Mouse (Mus musculus): ENCODE data around the gene Arhgef1. TPM values are rescaled to one million over a fixed set of nuclear protein-coding genes. Genes with fewer than 3 reads are reported as not detected.

Arhgef1 gene
- total and polyA plus RNA-seq, 2 experiments from 2014 or later, result 33.6 to 33.9 TPM

DNA sequence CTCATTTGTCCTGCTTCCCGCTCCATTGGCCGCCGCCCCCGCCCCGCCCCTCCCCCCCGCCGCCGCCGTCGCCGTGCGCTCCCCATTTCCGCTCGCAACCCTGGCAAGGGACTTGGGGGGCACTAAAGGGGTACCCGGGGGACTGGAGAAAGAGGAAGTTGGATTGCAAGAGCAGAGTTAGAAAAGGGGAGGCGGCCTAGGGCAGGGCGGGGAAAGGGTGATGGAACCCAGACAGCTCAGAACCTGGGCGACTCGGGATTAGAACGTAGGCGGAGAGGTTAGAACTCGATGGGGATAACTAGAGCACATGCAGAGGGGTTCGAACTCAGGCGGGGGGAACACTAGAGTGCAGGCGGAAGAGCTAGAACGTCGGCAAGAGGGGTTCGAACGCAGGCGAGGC lies 51.7 kb downstream of the Arhgef1 start:
- no peak for TF ChIP-seq CTCF (IDR thresholded peaks at IDR 0.05; ENCODE audit: low read depth)
- no peaks in the 10 kb centered on the region for H3K9me3 ChIP-seq (ENCODE audit: low read length)
- H3K4me2 ChIP-seq (ENCODE audit: low read depth, low read length), result peak overlapping the region; percentile 57
- H3K36me3 ChIP-seq (ENCODE audit: insufficient read depth, low read length), result no peaks in the 10 kb centered on the region
- H3K9ac ChIP-seq (replicated peaks; ENCODE audit: low read length), result peak overlapping the region; percentile 40
- H3K27ac ChIP-seq, result no peak overlapping the region
- H3K27me3 ChIP-seq (ENCODE audit: insufficient read depth, low read length), result peaks cover 28% of the 10 kb centered on the region
- peak; percentile 16; the same call in 1 of the 2 replicates for ATAC-seq
- H3K4me1 ChIP-seq (ENCODE audit: insufficient read depth, low read length), result 0 out of 2 replicates have a peak, but pooled peaks cover 3% of the 10 kb centered on the region
- WGBS, result 3% methylated on average over 30 of the region's 30 CpGs
- no peak for DNase-seq (ENCODE audit: low spot score)
- H3K4me3 ChIP-seq (ENCODE audit: low read length), result peak overlapping the region; percentile 31

DNA sequence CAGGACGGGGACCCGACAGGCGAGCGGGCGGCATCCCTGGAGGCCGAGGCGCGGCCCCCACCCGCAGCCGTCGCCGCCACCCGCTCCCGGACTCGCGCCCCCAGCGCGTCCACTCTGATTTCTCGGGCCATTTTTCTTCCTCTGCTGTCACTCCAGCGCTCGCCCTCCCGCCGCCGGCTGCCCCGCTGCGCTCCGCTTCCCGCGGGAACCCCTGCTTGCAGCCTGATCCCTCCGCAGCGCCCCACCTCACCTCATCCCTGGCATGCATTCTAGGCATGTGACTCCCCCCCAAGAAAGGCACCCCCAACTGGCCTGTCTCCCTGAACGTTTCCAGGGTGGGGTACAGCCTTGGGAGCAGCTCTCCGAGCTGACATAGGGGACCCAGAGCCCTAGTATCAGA lies 52.5 kb downstream of the Arhgef1 start:
- Histone ChIP-seq H3K4me2 (ENCODE audit: low read depth, low read length) (peak overlapping the region; percentile 57), H3K9ac (replicated peaks; ENCODE audit: low read length) (no peak overlapping the region), H3K4me1 (ENCODE audit: insufficient read depth, low read length) (0 out of 2 replicates have a peak, but pooled peaks cover 3% of the 10 kb centered on the region), H3K4me3 (ENCODE audit: low read length) (peak overlapping the region; percentile 31), H3K27me3 (ENCODE audit: insufficient read depth, low read length) (peaks cover 20% of the 10 kb centered on the region), H3K36me3 (ENCODE audit: insufficient read depth, low read length) (no peaks in the 10 kb centered on the region), H3K27ac (no peak overlapping the region), H3K9me3 (ENCODE audit: low read length) (no peaks in the 10 kb centered on the region)
- no peak for ATAC-seq
- no peak for DNase-seq (ENCODE audit: low spot score)
- WGBS, result 2% methylated on average over 28 of the region's 33 CpGs
- no peak for TF ChIP-seq CTCF (IDR thresholded peaks at IDR 0.05; ENCODE audit: low read depth)

DNA sequence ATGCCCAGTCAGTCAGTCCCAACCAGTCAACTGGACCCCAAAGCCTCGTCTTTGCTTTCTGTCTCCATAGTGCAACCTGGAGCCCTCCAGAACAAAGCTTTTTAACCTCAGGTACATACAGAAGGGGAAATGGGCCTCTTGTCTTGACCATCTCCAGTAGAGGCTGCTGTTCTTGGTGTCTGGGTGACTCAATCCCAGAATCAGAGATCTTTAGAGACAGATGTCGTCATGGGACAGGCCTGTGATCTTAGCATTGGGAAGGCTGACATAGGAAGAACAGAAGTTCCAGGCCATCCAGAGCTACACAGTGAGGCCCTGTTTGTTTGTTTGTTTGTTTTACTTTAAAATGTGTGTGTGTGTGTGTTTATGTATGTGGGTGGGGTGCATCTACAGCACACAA lies 61.6 kb downstream of the Arhgef1 start:
- Histone ChIP-seq H3K4me1 (ENCODE audit: insufficient read depth, low read length) (no peaks in the 10 kb centered on the region), H3K4me3 (ENCODE audit: low read length) (no peak overlapping the region), H3K36me3 (ENCODE audit: insufficient read depth, low read length) (no peaks in the 10 kb centered on the region), H3K27ac (no peak overlapping the region), H3K27me3 (ENCODE audit: insufficient read depth, low read length) (no peaks in the 10 kb centered on the region), H3K9ac (replicated peaks; ENCODE audit: low read length) (no peak overlapping the region), H3K9me3 (ENCODE audit: low read length) (no peaks in the 10 kb centered on the region), H3K4me2 (ENCODE audit: low read depth, low read length) (no peak overlapping the region)
- TF ChIP-seq CTCF (IDR thresholded peaks at IDR 0.05; ENCODE audit: low read depth), result no peak
- ATAC-seq, result no peak
- DNase-seq (ENCODE audit: low spot score), result no peak
- 74% methylated on average over 2 of the region's 2 CpGs for WGBS

DNA sequence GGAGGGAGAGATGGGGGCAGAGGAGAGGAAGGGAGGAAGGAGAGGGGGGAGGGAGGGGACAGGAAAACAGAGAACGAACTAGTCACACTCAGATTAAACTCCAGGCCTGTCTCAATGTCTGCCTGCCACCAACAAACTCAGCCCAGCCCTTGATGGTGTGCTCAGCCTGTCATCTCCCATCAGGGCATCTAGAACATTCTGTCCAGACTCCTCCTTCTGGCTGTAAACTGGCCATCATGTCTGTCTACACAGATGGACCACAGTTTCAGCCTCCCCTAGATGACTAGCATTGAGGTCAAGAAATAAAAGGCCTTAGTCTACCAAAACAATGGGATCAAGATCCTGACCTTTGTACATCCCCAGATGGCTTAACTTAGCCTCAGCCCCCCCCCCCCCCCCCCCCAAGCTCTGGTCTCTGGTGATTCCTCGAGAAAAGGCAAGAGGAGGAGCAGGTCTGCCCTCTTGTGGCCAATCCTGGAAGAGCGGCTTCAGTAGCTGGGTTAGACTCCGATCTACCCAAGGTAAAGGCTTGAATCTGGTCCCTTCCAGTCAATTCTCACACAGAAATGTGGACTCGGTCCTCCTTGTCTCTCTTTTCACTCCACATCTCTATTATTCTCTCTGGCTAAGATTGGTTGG lies 62.3 kb downstream of the Arhgef1 start:
- no peaks in the 10 kb centered on the region for H3K27me3 ChIP-seq (ENCODE audit: insufficient read depth, low read length)
- no peak overlapping the region for H3K27ac ChIP-seq
- 14% methylated on average over 5 of the region's 5 CpGs for WGBS
- no peaks in the 10 kb centered on the region for H3K36me3 ChIP-seq (ENCODE audit: insufficient read depth, low read length)
- DNase-seq (ENCODE audit: low spot score), result peak; percentile 86
- 0 out of 2 replicates have a peak, but pooled peaks have one; percentile 51 for ATAC-seq
- no peak overlapping the region for H3K4me2 ChIP-seq (ENCODE audit: low read depth, low read length)
- TF ChIP-seq CTCF (IDR thresholded peaks at IDR 0.05; ENCODE audit: low read depth), result peak; percentile 81
- no peaks in the 10 kb centered on the region for H3K9me3 ChIP-seq (ENCODE audit: low read length)
- no peak overlapping the region for H3K9ac ChIP-seq (replicated peaks; ENCODE audit: low read length)
- no peaks in the 10 kb centered on the region for H3K4me1 ChIP-seq (ENCODE audit: insufficient read depth, low read length)
- no peak overlapping the region for H3K4me3 ChIP-seq (ENCODE audit: low read length)

DNA sequence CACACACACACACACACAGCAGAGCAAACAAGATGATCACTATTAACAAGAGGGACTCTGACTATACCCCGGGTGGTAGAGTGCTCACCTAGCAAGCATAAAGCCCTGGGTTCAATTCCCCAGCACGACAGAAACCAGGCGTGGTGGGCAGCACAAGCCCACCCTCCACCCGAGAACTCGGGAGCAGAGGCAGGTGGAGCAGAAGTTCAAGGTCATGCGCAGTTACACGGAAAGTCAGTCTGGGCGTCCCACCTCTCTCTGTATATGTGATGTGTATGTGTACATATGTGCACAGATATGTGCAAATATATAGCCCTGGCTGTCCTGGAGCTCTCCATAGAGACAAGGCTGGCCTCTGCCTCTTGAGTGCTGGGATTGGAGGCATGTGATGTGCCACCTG lies 65.3 kb downstream of the Arhgef1 start:
- H3K27me3 ChIP-seq (ENCODE audit: insufficient read depth, low read length), result no peaks in the 10 kb centered on the region
- no peak overlapping the region for H3K27ac ChIP-seq
- no peak overlapping the region for H3K4me2 ChIP-seq (ENCODE audit: low read depth, low read length)
- H3K9me3 ChIP-seq (ENCODE audit: low read length), result no peaks in the 10 kb centered on the region
- ATAC-seq (no peak), DNase-seq (ENCODE audit: low spot score) (no peak)
- no peak overlapping the region for H3K4me3 ChIP-seq (ENCODE audit: low read length)
- H3K4me1 ChIP-seq (ENCODE audit: insufficient read depth, low read length), result no peaks in the 10 kb centered on the region
- H3K36me3 ChIP-seq (ENCODE audit: insufficient read depth, low read length), result no peaks in the 10 kb centered on the region
- WGBS, result 88% methylated on average over 8 of the region's 8 CpGs
- H3K9ac ChIP-seq (replicated peaks; ENCODE audit: low read length), result no peak overlapping the region
- TF ChIP-seq CTCF (IDR thresholded peaks at IDR 0.05; ENCODE audit: low read depth), result no peak

DNA sequence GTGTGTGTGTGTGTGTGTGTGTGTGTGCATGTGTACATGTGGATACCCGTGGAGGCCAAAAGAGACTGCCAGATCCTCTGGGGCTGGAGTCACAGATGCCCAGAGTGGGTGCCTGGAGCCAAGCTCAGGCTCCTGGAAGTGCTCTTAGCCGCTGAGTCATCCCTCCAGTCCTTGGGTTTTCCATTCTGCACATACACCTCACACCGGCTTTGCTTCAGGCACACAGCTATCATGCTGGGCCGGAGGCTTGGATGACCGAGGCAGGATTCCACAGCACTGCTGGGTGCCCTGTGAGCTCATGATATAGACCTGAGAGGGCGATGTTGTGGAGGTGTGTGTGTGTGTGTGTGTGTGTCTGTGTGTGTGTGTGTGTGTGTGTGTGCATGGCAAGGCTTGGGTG lies 65.8 kb downstream of the Arhgef1 start:
- Histone ChIP-seq H3K27ac (no peak overlapping the region), H3K9ac (replicated peaks; ENCODE audit: low read length) (no peak overlapping the region), H3K4me3 (ENCODE audit: low read length) (no peak overlapping the region), H3K4me2 (ENCODE audit: low read depth, low read length) (no peak overlapping the region), H3K9me3 (ENCODE audit: low read length) (no peaks in the 10 kb centered on the region), H3K27me3 (ENCODE audit: insufficient read depth, low read length) (no peaks in the 10 kb centered on the region), H3K4me1 (ENCODE audit: insufficient read depth, low read length) (no peaks in the 10 kb centered on the region), H3K36me3 (ENCODE audit: insufficient read depth, low read length) (no peaks in the 10 kb centered on the region)
- 73% methylated on average over 6 of the region's 6 CpGs for WGBS
- no peak for ATAC-seq
- no peak for TF ChIP-seq CTCF (IDR thresholded peaks at IDR 0.05; ENCODE audit: low read depth)
- no peak for DNase-seq (ENCODE audit: low spot score)

DNA sequence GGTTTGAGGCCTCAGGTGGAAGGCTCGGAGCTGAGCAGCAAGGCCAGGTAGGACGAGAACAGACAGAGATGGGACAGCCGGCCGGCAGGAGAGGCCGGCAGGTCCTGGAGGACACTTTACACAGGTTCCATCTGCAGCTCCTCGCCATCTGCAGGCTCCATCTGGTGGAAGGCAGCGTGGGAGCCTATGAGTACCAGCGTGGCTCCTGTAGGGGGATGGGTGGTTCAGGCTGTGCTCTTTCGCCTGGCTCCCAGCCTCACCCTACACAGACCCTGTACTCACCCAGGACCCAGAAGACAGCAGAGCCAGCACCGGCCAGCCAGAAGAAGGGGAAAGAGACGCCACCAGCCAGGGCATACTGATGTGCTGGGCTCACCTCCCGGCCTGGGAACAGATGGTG lies 67.1 kb downstream of the Arhgef1 start:
- Histone ChIP-seq H3K27ac (no peak overlapping the region), H3K27me3 (ENCODE audit: insufficient read depth, low read length) (no peaks in the 10 kb centered on the region), H3K36me3 (ENCODE audit: insufficient read depth, low read length) (no peaks in the 10 kb centered on the region), H3K4me3 (ENCODE audit: low read length) (no peak overlapping the region), H3K9me3 (ENCODE audit: low read length) (no peaks in the 10 kb centered on the region), H3K9ac (replicated peaks; ENCODE audit: low read length) (no peak overlapping the region), H3K4me1 (ENCODE audit: insufficient read depth, low read length) (no peaks in the 10 kb centered on the region), H3K4me2 (ENCODE audit: low read depth, low read length) (no peak overlapping the region)
- peak; percentile 30; the same call in 1 of the 2 replicates for TF ChIP-seq CTCF (IDR thresholded peaks at IDR 0.05; ENCODE audit: low read depth)
- no peak for ATAC-seq
- DNase-seq (ENCODE audit: low spot score), result peak; percentile 47
- WGBS, result 54% methylated on average over 11 of the region's 12 CpGs

Data from hindbrain, postnatal 0 days (tissue).